Mouse (Mus musculus) kidney, postnatal 0 days (tissue): Measurements from ENCODE around the gene Gm28053. TPM values are rescaled to one million over a fixed set of nuclear protein-coding genes. Genes with fewer than 3 reads are reported as not detected.

Source experiments
- ATAC-seq: fragments of 200-750 bp; cut with Nextera tagmentation; replicated peaks from 2 replicates; pipeline ENCODE4 v1.8.0; 2017; ENCODE audit warnings: low read depth, moderate number of reproducible peaks, moderate TSS enrichment, moderate library complexity; ENCODE audit not compliant: low FRiP score
- DNase-seq: peaks from one replicate; pipeline ENCODE4 v3.0.0-alpha.2; 2016; ENCODE audit warnings: low spot score
- H3K27ac ChIP-seq: fragments of 300-500 bp; sonication (generic); 2 replicates; pipeline ENCODE4 v1.5.1; 2014; ENCODE audit warnings: mild to moderate bottlenecking
- H3K27me3 ChIP-seq: fragments of 300-500 bp; sonication (generic); 2 replicates; pipeline ENCODE4 v1.6.1; 2014; ENCODE audit warnings: low read length, mixed read lengths; ENCODE audit not compliant: insufficient read depth
- H3K36me3 ChIP-seq: fragments of 300-500 bp; sonication (generic); 2 replicates; pipeline ENCODE4 v1.6.1; 2014; ENCODE audit warnings: low read length, mixed read lengths; ENCODE audit not compliant: insufficient read depth
- H3K4me1 ChIP-seq: fragments of 300-500 bp; sonication (generic); replicated peaks from 2 replicates; pipeline ENCODE4 v1.6.1; 2014; ENCODE audit warnings: antibody characterized with exemption, low read length, mixed read lengths; ENCODE audit not compliant: insufficient read depth
- H3K4me2 ChIP-seq: fragments of 300-500 bp; sonication (generic); 2 replicates; pipeline ENCODE4 v1.6.1; 2014; ENCODE audit warnings: mild to moderate bottlenecking, low read length, moderate library complexity, mixed read lengths
- H3K4me3 ChIP-seq: fragments of 300-500 bp; sonication (generic); replicated peaks from 2 replicates; pipeline ENCODE4 v1.5.1; 2014; ENCODE audit warnings: low read depth, low read length
- H3K9ac ChIP-seq: fragments of 300-500 bp; sonication (generic); 2 replicates; pipeline ENCODE4 v1.6.1; 2014; ENCODE audit warnings: low read depth, low read length
- H3K9me3 ChIP-seq: fragments of 300-500 bp; sonication (generic); replicated peaks from 2 replicates; pipeline ENCODE4 v1.6.1; 2016; ENCODE audit warnings: low read length, inconsistent platforms, mixed read lengths
- CTCF ChIP-seq: IDR thresholded peaks from 2 replicates; pipeline ENCODE4 v1.5.1; 2016; ENCODE audit warnings: antibody characterized with exemption, low read depth, mild to moderate bottlenecking, moderate library complexity
- WGBS: fragments of 180-500 bp; shearing (Covaris S2); extraction: QIAGEN DNeasy Blood & Tissue Kit; methylation state at CpG from one replicate; pipeline ENCODE4 v1.1.7; 2014; 5-methylcytosine and 5-hydroxymethylcytosine counted together
- polyA plus RNA-seq: library from polyadenylated mRNA; unstranded; fragments of >200 nt; fragmentation: Nextera tagmentation; extraction: Ambion mirVana; gene quantifications from 2 replicates; pipeline ENCODE4 v1.2.1, GENCODE M21; 2015

Gm28053 gene
- polyA plus RNA-seq, 1 experiment from 2014 or later, result 2.7 TPM

- no peaks in the 10 kb centered on the region for H3K36me3 ChIP-seq
- no peak overlapping the region for H3K9ac ChIP-seq
- 78% methylated on average over 2 of the region's 2 CpGs for WGBS
- H3K27ac ChIP-seq, result no peak overlapping the region
- no peaks in the 10 kb centered on the region for H3K9me3 ChIP-seq
- ATAC-seq (no peak), DNase-seq (no peak)
- 0 out of 2 replicates have a peak overlapping the region, but pooled peaks have one; percentile 35 for H3K4me2 ChIP-seq
- no peak for TF ChIP-seq CTCF
- H3K4me1 ChIP-seq, result no peaks in the 10 kb centered on the region
- no peak overlapping the region for H3K4me3 ChIP-seq
- no peaks in the 10 kb centered on the region for H3K27me3 ChIP-seq
These were observed 31.3 kb upstream of the Gm28053 start for GRCm38 (mm10) chr6:48687077-48687476.

GRCm38 (mm10) chr6:48689320-48689719 is 29.1 kb upstream of the Gm28053 start:
- WGBS, result 60% methylated on average over 2 of the region's 2 CpGs
- TF ChIP-seq CTCF, result no peak
- no peaks in the 10 kb centered on the region for H3K36me3 ChIP-seq

GRCm38 (mm10) chr6:48692962-48693361 is 25.4 kb upstream of the Gm28053 start:
- Histone ChIP-seq H3K4me2 (no peak overlapping the region), H3K27ac (no peak overlapping the region), H3K36me3 (no peaks in the 10 kb centered on the region), H3K4me1 (no peaks in the 10 kb centered on the region), H3K9ac (no peak overlapping the region), H3K9me3 (no peaks in the 10 kb centered on the region), H3K27me3 (no peaks in the 10 kb centered on the region), H3K4me3 (no peak overlapping the region)
- DNase-seq (no peak), ATAC-seq (no peak)
- 83% methylated on average over 6 of the region's 6 CpGs for WGBS
- no peak for TF ChIP-seq CTCF

More at GRCm38 (mm10) chr6:48689320-48689719, 29.1 kb upstream of the Gm28053 start:
- Histone ChIP-seq H3K27ac (no peak overlapping the region), H3K4me1 (no peaks in the 10 kb centered on the region), H3K27me3 (no peaks in the 10 kb centered on the region), H3K9me3 (no peaks in the 10 kb centered on the region), H3K4me3 (no peak overlapping the region), H3K9ac (no peak overlapping the region), H3K4me2 (no peak overlapping the region)
- no peak for ATAC-seq
- DNase-seq, result no peak

- Histone ChIP-seq H3K36me3 (no peaks in the 10 kb centered on the region), H3K27ac (no peak overlapping the region; the same call in 1 of the 2 replicates), H3K4me1 (no peaks in the 10 kb centered on the region), H3K9me3 (no peaks in the 10 kb centered on the region), H3K9ac (no peak overlapping the region), H3K4me3 (no peak overlapping the region), H3K4me2 (no peak overlapping the region), H3K27me3 (no peaks in the 10 kb centered on the region)
- no peak for DNase-seq
- TF ChIP-seq CTCF, result no peak
- WGBS, result 80% methylated on average over 4 of the region's 4 CpGs
- no peak for ATAC-seq
These were observed 21.4 kb upstream of the Gm28053 start for GRCm38 (mm10) chr6:48696830-48697554.

GRCm38 (mm10) chr6:48697555-48697930 is 20.9 kb upstream of the Gm28053 start:
- H3K4me2 ChIP-seq, result no peak overlapping the region
- 46% methylated on average over 1 of the region's 1 CpGs for WGBS
- peaks cover 3% of the 10 kb centered on the region; the same call in 1 of the 2 replicates for H3K36me3 ChIP-seq
- H3K4me1 ChIP-seq, result no peaks in the 10 kb centered on the region
- no peak for TF ChIP-seq CTCF
- DNase-seq, result no peak
- no peak overlapping the region for H3K4me3 ChIP-seq
- no peak for ATAC-seq
- no peaks in the 10 kb centered on the region for H3K9me3 ChIP-seq
- no peak overlapping the region for H3K27ac ChIP-seq
- no peaks in the 10 kb centered on the region for H3K27me3 ChIP-seq
- no peak overlapping the region for H3K9ac ChIP-seq

GRCm38 (mm10) chr6:48698066-48698856 is 20.1 kb upstream of the Gm28053 start:
- ATAC-seq, result no peak
- Histone ChIP-seq H3K4me1 (no peaks in the 10 kb centered on the region), H3K27me3 (no peaks in the 10 kb centered on the region), H3K27ac (peak overlapping the region; percentile 50), H3K4me2 (no peak overlapping the region), H3K9me3 (no peaks in the 10 kb centered on the region), H3K4me3 (no peak overlapping the region), H3K36me3 (peaks cover 3% of the 10 kb centered on the region; the same call in 1 of the 2 replicates), H3K9ac (no peak overlapping the region)
- TF ChIP-seq CTCF, result no peak
- DNase-seq, result no peak
- 83% methylated on average over 7 of the region's 7 CpGs for WGBS
